Mouse (Mus musculus): ENCODE data around the gene Col15a1. TPM values are rescaled to one million over a fixed set of nuclear protein-coding genes. Genes with fewer than 3 reads are reported as not detected.

The Col15a1 gene
- polyA plus RNA-seq, 1 experiment from 2014 or later, result 0.57 TPM

GRCm38 (mm10) chr4:47186514-47186913 is 21.4 kb upstream of the Col15a1 start:
- no peak for ATAC-seq (ENCODE audit: low read depth)
- no peak overlapping the region for H3K4me3 ChIP-seq (ENCODE audit: low read depth, low read length)

GRCm38 (mm10) chr4:47196173-47196572 is 11.8 kb upstream of the Col15a1 start:
- Histone ChIP-seq H3K4me2 (ENCODE audit: low read depth, low read length) (no peak overlapping the region), H3K4me3 (ENCODE audit: low read depth, low read length) (no peak overlapping the region), H3K9me3 (replicated peaks; ENCODE audit: control insufficient read depth, low read length) (no peaks in the 10 kb centered on the region), H3K36me3 (ENCODE audit: control insufficient read depth, insufficient read depth) (no peaks in the 10 kb centered on the region), H3K4me1 (ENCODE audit: control insufficient read depth, low read depth, low read length) (no peaks in the 10 kb centered on the region), H3K27ac (ENCODE audit: low read length) (no peak overlapping the region), H3K27me3 (ENCODE audit: control insufficient read depth, insufficient read depth, low read depth, low read length) (no peaks in the 10 kb centered on the region), H3K9ac (ENCODE audit: low read depth, low read length) (no peak overlapping the region)
- no peak for ATAC-seq (ENCODE audit: low read depth)
- 58% methylated on average over 3 of the region's 3 CpGs for WGBS (ENCODE audit: insufficient replicate concordance)

More at GRCm38 (mm10) chr4:47186514-47186913, 21.4 kb upstream of the Col15a1 start:
- no peaks in the 10 kb centered on the region for H3K27me3 ChIP-seq (ENCODE audit: control insufficient read depth, insufficient read depth, low read depth, low read length)
- H3K4me2 ChIP-seq (ENCODE audit: low read depth, low read length), result no peak overlapping the region
- no peaks in the 10 kb centered on the region for H3K4me1 ChIP-seq (ENCODE audit: control insufficient read depth, low read depth, low read length)
- no peak overlapping the region for H3K9ac ChIP-seq (ENCODE audit: low read depth, low read length)
- H3K27ac ChIP-seq (ENCODE audit: low read length), result no peak overlapping the region
- H3K36me3 ChIP-seq (ENCODE audit: control insufficient read depth, insufficient read depth), result no peaks in the 10 kb centered on the region
- WGBS (ENCODE audit: insufficient replicate concordance), result 22% methylated on average over 6 of the region's 6 CpGs
- H3K9me3 ChIP-seq (replicated peaks; ENCODE audit: control insufficient read depth, low read length), result no peaks in the 10 kb centered on the region

GRCm38 (mm10) chr4:47203643-47204042 is 4.3 kb upstream of the Col15a1 start:
- no peak for ATAC-seq (ENCODE audit: low read depth)

DNA sequence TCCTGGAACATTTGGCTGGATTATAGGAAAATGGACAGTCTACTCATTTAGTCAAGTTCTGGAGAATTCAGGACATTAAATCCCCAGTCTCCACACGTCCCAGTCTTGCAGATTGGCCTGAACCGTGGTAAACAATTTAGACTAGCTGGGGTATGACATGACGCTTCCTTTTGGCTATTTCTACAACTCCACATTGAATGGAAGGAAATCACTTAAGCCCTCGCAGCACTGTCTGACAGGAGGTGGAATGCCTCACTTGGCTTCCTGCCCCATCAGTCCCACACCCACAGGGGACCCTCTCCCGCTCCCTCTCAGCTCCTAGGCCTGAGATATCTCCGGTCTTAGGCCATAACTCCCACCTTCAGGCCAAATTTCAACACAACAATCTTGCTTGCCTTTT is 2.1 kb upstream of the Col15a1 start:
- Histone ChIP-seq H3K27ac (ENCODE audit: low read length) (no peak overlapping the region), H3K27me3 (ENCODE audit: control insufficient read depth, insufficient read depth, low read depth, low read length) (peaks cover 35% of the 10 kb centered on the region), H3K4me2 (ENCODE audit: low read depth, low read length) (no peak overlapping the region), H3K9ac (ENCODE audit: low read depth, low read length) (no peak overlapping the region), H3K36me3 (ENCODE audit: control insufficient read depth, insufficient read depth) (no peaks in the 10 kb centered on the region), H3K4me1 (ENCODE audit: control insufficient read depth, low read depth, low read length) (no peaks in the 10 kb centered on the region), H3K4me3 (ENCODE audit: low read depth, low read length) (no peak overlapping the region), H3K9me3 (replicated peaks; ENCODE audit: control insufficient read depth, low read length) (no peaks in the 10 kb centered on the region)
- whole genome bisulfite sequencing (ENCODE audit: insufficient replicate concordance), result 29% methylated on average over 6 of the region's 6 CpGs
- no peak for ATAC-seq (ENCODE audit: low read depth)

More at GRCm38 (mm10) chr4:47203643-47204042, 4.3 kb upstream of the Col15a1 start:
- Histone ChIP-seq H3K4me3 (ENCODE audit: low read depth, low read length) (no peak overlapping the region), H3K9me3 (replicated peaks; ENCODE audit: control insufficient read depth, low read length) (no peaks in the 10 kb centered on the region), H3K4me1 (ENCODE audit: control insufficient read depth, low read depth, low read length) (no peaks in the 10 kb centered on the region), H3K9ac (ENCODE audit: low read depth, low read length) (no peak overlapping the region), H3K4me2 (ENCODE audit: low read depth, low read length) (no peak overlapping the region), H3K27me3 (ENCODE audit: control insufficient read depth, insufficient read depth, low read depth, low read length) (peaks cover 24% of the 10 kb centered on the region), H3K27ac (ENCODE audit: low read length) (no peak overlapping the region), H3K36me3 (ENCODE audit: control insufficient read depth, insufficient read depth) (no peaks in the 10 kb centered on the region)
- WGBS (ENCODE audit: insufficient replicate concordance), result 61% methylated on average over 5 of the region's 5 CpGs

DNA sequence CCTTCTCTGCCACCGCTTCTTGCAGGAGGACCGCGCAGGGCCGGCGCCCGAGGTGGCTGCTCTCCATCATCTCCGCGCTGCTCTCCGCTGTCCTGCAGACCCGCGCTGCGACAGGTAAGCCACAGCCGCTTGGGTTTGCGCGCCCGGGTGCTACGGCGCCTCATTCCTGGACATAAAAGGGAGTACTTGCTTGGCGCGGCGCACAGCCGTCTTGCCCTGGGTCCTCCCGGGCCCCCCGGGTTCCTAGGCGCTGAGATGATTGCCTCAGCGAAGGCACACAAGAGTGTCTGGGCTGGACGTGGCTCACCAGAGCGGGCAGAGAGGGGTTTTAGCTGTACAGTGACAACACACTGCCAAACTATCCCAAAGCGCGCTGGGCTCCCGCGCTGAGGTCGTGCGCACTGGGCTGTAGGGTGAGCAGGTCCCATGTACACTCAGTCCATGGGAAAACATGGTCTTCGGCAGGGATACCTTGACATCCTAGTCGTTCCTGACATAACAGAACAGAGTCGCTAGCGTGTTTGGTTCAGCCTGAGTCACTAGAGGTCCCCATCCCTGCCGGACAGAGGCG is 545 bp downstream of the Col15a1 start:
- Histone ChIP-seq H3K27me3 (ENCODE audit: control insufficient read depth, insufficient read depth, low read depth, low read length) (peaks cover 35% of the 10 kb centered on the region), H3K9ac (ENCODE audit: low read depth, low read length) (no peak overlapping the region), H3K4me2 (ENCODE audit: low read depth, low read length) (no peak overlapping the region), H3K27ac (ENCODE audit: low read length) (no peak overlapping the region), H3K4me1 (ENCODE audit: control insufficient read depth, low read depth, low read length) (no peaks in the 10 kb centered on the region), H3K4me3 (ENCODE audit: low read depth, low read length) (no peak overlapping the region), H3K9me3 (replicated peaks; ENCODE audit: control insufficient read depth, low read length) (no peaks in the 10 kb centered on the region), H3K36me3 (ENCODE audit: control insufficient read depth, insufficient read depth) (no peaks in the 10 kb centered on the region)
- no peak for ATAC-seq (ENCODE audit: low read depth)
- 4% methylated on average over 40 of the region's 40 CpGs for WGBS (ENCODE audit: insufficient replicate concordance)

GRCm38 (mm10) chr4:47209466-47209865 is 1.5 kb downstream of the Col15a1 start:
- Histone ChIP-seq H3K9ac (ENCODE audit: low read depth, low read length) (no peak overlapping the region), H3K36me3 (ENCODE audit: control insufficient read depth, insufficient read depth) (no peaks in the 10 kb centered on the region), H3K27me3 (ENCODE audit: control insufficient read depth, insufficient read depth, low read depth, low read length) (peaks cover 35% of the 10 kb centered on the region), H3K9me3 (replicated peaks; ENCODE audit: control insufficient read depth, low read length) (no peaks in the 10 kb centered on the region), H3K27ac (ENCODE audit: low read length) (no peak overlapping the region), H3K4me2 (ENCODE audit: low read depth, low read length) (no peak overlapping the region), H3K4me1 (ENCODE audit: control insufficient read depth, low read depth, low read length) (no peaks in the 10 kb centered on the region), H3K4me3 (ENCODE audit: low read depth, low read length) (no peak overlapping the region)
- ATAC-seq (ENCODE audit: low read depth), result no peak
- WGBS (ENCODE audit: insufficient replicate concordance), result 57% methylated on average over 7 of the region's 7 CpGs

DNA sequence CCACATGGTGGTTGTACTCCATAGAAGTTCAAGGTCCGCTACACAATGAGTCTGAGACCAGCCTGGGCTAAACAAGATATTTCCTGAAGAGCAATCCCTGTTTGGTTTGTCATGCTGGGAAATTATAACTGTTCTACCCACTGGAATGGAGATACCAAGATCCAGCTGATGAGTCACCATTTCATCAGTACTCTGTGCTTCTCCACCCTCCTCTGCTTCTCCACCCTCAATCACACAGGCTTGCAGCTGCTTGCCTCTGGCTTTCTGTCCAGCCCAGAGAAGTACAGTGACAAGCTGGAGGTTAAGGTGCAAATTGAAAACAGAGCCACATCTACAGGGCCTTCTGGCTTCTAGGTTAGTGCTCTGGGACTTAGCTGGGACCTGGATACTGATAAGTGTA is 10.9 kb downstream of the Col15a1 start:
- Histone ChIP-seq H3K4me3 (ENCODE audit: low read depth, low read length) (no peak overlapping the region), H3K27me3 (ENCODE audit: control insufficient read depth, insufficient read depth, low read depth, low read length) (no peaks in the 10 kb centered on the region), H3K4me1 (ENCODE audit: control insufficient read depth, low read depth, low read length) (no peaks in the 10 kb centered on the region), H3K9me3 (replicated peaks; ENCODE audit: control insufficient read depth, low read length) (no peaks in the 10 kb centered on the region), H3K36me3 (ENCODE audit: control insufficient read depth, insufficient read depth) (no peaks in the 10 kb centered on the region), H3K4me2 (ENCODE audit: low read depth, low read length) (no peak overlapping the region), H3K9ac (ENCODE audit: low read depth, low read length) (no peak overlapping the region), H3K27ac (ENCODE audit: low read length) (no peak overlapping the region)
- ATAC-seq (ENCODE audit: low read depth), result no peak
- 76% methylated on average over 1 of the region's 1 CpGs for WGBS (ENCODE audit: insufficient replicate concordance)

- Histone ChIP-seq H3K27me3 (ENCODE audit: control insufficient read depth, insufficient read depth, low read depth, low read length) (no peaks in the 10 kb centered on the region), H3K9ac (ENCODE audit: low read depth, low read length) (no peak overlapping the region), H3K4me3 (ENCODE audit: low read depth, low read length) (no peak overlapping the region), H3K4me2 (ENCODE audit: low read depth, low read length) (no peak overlapping the region), H3K9me3 (replicated peaks; ENCODE audit: control insufficient read depth, low read length) (no peaks in the 10 kb centered on the region), H3K36me3 (ENCODE audit: control insufficient read depth, insufficient read depth) (no peaks in the 10 kb centered on the region), H3K27ac (ENCODE audit: low read length) (no peak overlapping the region), H3K4me1 (ENCODE audit: control insufficient read depth, low read depth, low read length) (no peaks in the 10 kb centered on the region)
- 55% methylated on average over 10 of the region's 10 CpGs for WGBS (ENCODE audit: insufficient replicate concordance)
- no peak for ATAC-seq (ENCODE audit: low read depth)
These were observed 11.4 kb downstream of the Col15a1 start for GRCm38 (mm10) chr4:47219393-47219792.

DNA sequence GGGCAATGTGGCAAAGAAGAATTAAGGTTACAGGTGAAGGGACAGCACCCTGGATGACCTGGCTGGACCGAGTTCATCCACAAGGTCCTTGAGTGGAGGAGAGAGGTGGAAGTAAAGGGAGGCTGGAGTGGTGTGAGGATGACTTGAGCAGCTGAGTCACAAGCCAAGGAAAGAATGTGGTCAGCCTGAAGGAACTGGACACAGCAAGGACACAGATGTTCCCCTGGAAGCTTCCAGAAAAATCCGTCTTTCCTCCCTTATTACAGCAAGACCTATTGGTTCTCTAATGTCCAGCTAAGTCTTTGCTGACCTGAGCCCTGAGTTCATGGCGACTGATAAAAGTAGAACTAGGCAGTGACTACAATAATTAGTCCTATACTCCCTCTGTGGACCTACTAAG is 12.6 kb downstream of the Col15a1 start:
- no peaks in the 10 kb centered on the region for H3K36me3 ChIP-seq (ENCODE audit: control insufficient read depth, insufficient read depth)
- no peaks in the 10 kb centered on the region for H3K4me1 ChIP-seq (ENCODE audit: control insufficient read depth, low read depth, low read length)
- H3K4me3 ChIP-seq (ENCODE audit: low read depth, low read length), result no peak overlapping the region
- no peaks in the 10 kb centered on the region for H3K27me3 ChIP-seq (ENCODE audit: control insufficient read depth, insufficient read depth, low read depth, low read length)
- WGBS (ENCODE audit: insufficient replicate concordance), result 57% methylated on average over 3 of the region's 3 CpGs
- no peak overlapping the region for H3K9ac ChIP-seq (ENCODE audit: low read depth, low read length)
- no peak overlapping the region for H3K4me2 ChIP-seq (ENCODE audit: low read depth, low read length)
- H3K27ac ChIP-seq (ENCODE audit: low read length), result no peak overlapping the region
- ATAC-seq (ENCODE audit: low read depth), result no peak
- H3K9me3 ChIP-seq (replicated peaks; ENCODE audit: control insufficient read depth, low read length), result no peaks in the 10 kb centered on the region
